Comparison of ENCODE assay signal across 22 mouse cellular contexts in genomic region chr14:27945276-27945675, GRCm38 (mm10).
DNase-seq lines count a peak whose midpoint lies in the region; ATAC-seq and TF ChIP-seq lines count a peak whose summit lies in the region.
"Had no signal": no experiment of that assay in that cellular context is flagged by ENCODE, and none has a peak within 500 bp of the region (broad histone marks: within the 10 kb centered on the region; RNA-seq: fewer than 3 reads in every experiment).

No protein-coding gene starts in this region.

- no peak for DNase-seq in frontal cortex, postnatal 14 days (ENCODE audit: low spot score in 2 of 2)
- DNase-seq in liver, adult 2 months (ENCODE audit: extremely low read depth, low read depth, low spot score), result peak; percentile 8
- DNase-seq in kidney, adult 8-10 months, result peak; percentile 48 to 67
- no peak for DNase-seq in adrenal gland, postnatal 36 days
- DNase-seq in yolk sac, embryonic 10.5 days (ENCODE audit: low spot score), result no peak
- DNase-seq: adrenal gland, postnatal 14 days; right cerebral cortex, postnatal 4 days; thymus, adult 2 months had no signal

- no peaks in the 10 kb centered on the region for H3K27me3 ChIP-seq in liver, adult 2 months (ENCODE audit: control insufficient read depth, insufficient read depth, low read length)
- H3K27me3 ChIP-seq in liver, embryonic 12.5 days (replicated peaks), result no peaks in the 10 kb centered on the region
- H3K27me3 ChIP-seq in hindbrain, embryonic 13.5 days, result no peaks in the 10 kb centered on the region
- H3K27me3 ChIP-seq: embryonic facial prominence, embryonic 12.5 days; limb, embryonic 12.5 days; liver, embryonic 15.5 days; neural tube, embryonic 12.5 days had no signal

- 8% methylated on average over 1 of the region's 1 CpGs for WGBS in liver, adult 2 months
- 24% methylated on average over 1 of the region's 1 CpGs for WGBS in liver, embryonic 12.5 days (ENCODE audit: insufficient replicate concordance)
- 44% methylated on average over 1 of the region's 1 CpGs for WGBS in hindbrain, embryonic 13.5 days

- peak; percentile 47; the same call in 1 of the 2 replicates for ATAC-seq in frontal cortex, adult (ENCODE audit: low TSS enrichment)
- no peak for ATAC-seq in liver, embryonic 12.5 days
- no peak for ATAC-seq in hindbrain, embryonic 13.5 days (ENCODE audit: low FRiP score)
- ATAC-seq: activated CD4-positive, CD25-positive, alpha-beta regulatory T cell, adult 4 months; forebrain, embryonic 14.5 days; lung, postnatal 0 days had no signal

- no peaks in the 10 kb centered on the region for H3K36me3 ChIP-seq in liver, adult 2 months (ENCODE audit: control insufficient read depth, insufficient read depth, low read length)
- H3K36me3 ChIP-seq in liver, embryonic 12.5 days, result no peaks in the 10 kb centered on the region
- H3K36me3 ChIP-seq in hindbrain, embryonic 13.5 days, result no peaks in the 10 kb centered on the region
- H3K36me3 ChIP-seq: embryonic facial prominence, embryonic 12.5 days; G1E; limb, embryonic 12.5 days; liver, embryonic 15.5 days; neural tube, embryonic 12.5 days had no signal

- H3K4me1 ChIP-seq in liver, adult 2 months (ENCODE audit: control insufficient read depth, insufficient read depth, low read length), result no peaks in the 10 kb centered on the region; the same call in 1 of the 2 replicates
- H3K4me1 ChIP-seq in liver, embryonic 12.5 days, result no peaks in the 10 kb centered on the region
- 0 out of 2 replicates have a peak, but pooled peaks cover 2% of the 10 kb centered on the region for H3K4me1 ChIP-seq in hindbrain, embryonic 13.5 days (replicated peaks)
- H3K4me1 ChIP-seq: liver, embryonic 15.5 days; neural tube, embryonic 12.5 days had no signal

- H3K79me2 ChIP-seq in liver, adult 2 months (ENCODE audit: control insufficient read depth, insufficient read depth, low read length), result no peaks in the 10 kb centered on the region

- no peak for TF ChIP-seq CTCF in liver, adult 2 months (IDR thresholded peaks at IDR 0.05; ENCODE audit: low read depth, low read length)

- no peak overlapping the region for H3K4me2 ChIP-seq in liver, embryonic 12.5 days
- H3K4me2 ChIP-seq in hindbrain, embryonic 13.5 days, result no peak overlapping the region
- H3K4me2 ChIP-seq: embryonic facial prominence, embryonic 12.5 days; limb, embryonic 12.5 days; liver, embryonic 15.5 days; midbrain, embryonic 11.5 days; neural tube, embryonic 12.5 days had no signal

- no peak overlapping the region for H3K4me3 ChIP-seq in liver, adult 2 months (ENCODE audit: insufficient read depth, low read depth, low read length)
- H3K4me3 ChIP-seq in liver, embryonic 12.5 days, result no peak overlapping the region
- no peak overlapping the region for H3K4me3 ChIP-seq in hindbrain, embryonic 13.5 days
- H3K4me3 ChIP-seq: embryonic facial prominence, embryonic 12.5 days; erythroblast, embryonic 14.5 days; left cerebral cortex, adult 2 months; limb, embryonic 12.5 days; liver, embryonic 15.5 days; neural tube, embryonic 12.5 days had no signal

- H3K9me3 ChIP-seq in liver, embryonic 12.5 days (replicated peaks), result no peaks in the 10 kb centered on the region
- H3K9me3 ChIP-seq in hindbrain, embryonic 13.5 days, result no peaks in the 10 kb centered on the region
- H3K9me3 ChIP-seq: embryonic facial prominence, embryonic 12.5 days; limb, embryonic 12.5 days; liver, embryonic 15.5 days; neural tube, embryonic 12.5 days had no signal

- H3K27ac ChIP-seq in liver, adult 2 months (replicated peaks; ENCODE audit: insufficient read depth, low read depth, low read length), result no peak overlapping the region
- no peak overlapping the region for H3K27ac ChIP-seq in liver, embryonic 12.5 days
- H3K27ac ChIP-seq in hindbrain, embryonic 13.5 days, result no peak overlapping the region
- H3K27ac ChIP-seq: embryonic facial prominence, embryonic 12.5 days; left cerebral cortex, adult 2 months; limb, embryonic 12.5 days; liver, embryonic 15.5 days; neural tube, embryonic 12.5 days had no signal

- no peak for TF ChIP-seq POLR2A in liver, adult 2 months (IDR thresholded peaks at IDR 0.05; ENCODE audit: extremely low read depth, insufficient read depth, low read length)

- H3K9ac ChIP-seq in liver, adult 2 months (ENCODE audit: low read depth, low read length), result no peak overlapping the region
- no peak overlapping the region for H3K9ac ChIP-seq in liver, embryonic 12.5 days
- H3K9ac ChIP-seq in hindbrain, embryonic 13.5 days, result no peak overlapping the region
- H3K9ac ChIP-seq: embryonic facial prominence, embryonic 12.5 days; limb, embryonic 12.5 days; liver, embryonic 15.5 days; neural tube, embryonic 12.5 days had no signal

Comparison
In these comparisons a context has a peak if more than half of its experiments do, and no peak if none do; other contexts are left out.
1. DNase-seq: peak in liver, adult 2 months (single experiment) and kidney, adult 8-10 months (2 of 2); none in frontal cortex, postnatal 14 days (0 of 2), adrenal gland, postnatal 36 days (0 of 2) and yolk sac, embryonic 10.5 days (single experiment).